Mouse (Mus musculus): ENCODE measurements at regions not wholly inside any gene's neighbourhood (a gene's known extent, or its start where the extent isn't known, plus 50 kb on each side); places are given as distances from the start of the nearest gene placed in this dataset.
"Not testable (repeated sequence)": the region's sequence is repeated elsewhere in the genome, so short reads cannot be mapped to it uniquely, and the experiment has no call there.

- DNase-seq, result no peak
Measured at GRCm38 (mm10) chr3:22815842-22816241, 739.4 kb downstream of the Tbl1xr1 start.

- no peak for DNase-seq
Measured at GRCm38 (mm10) chr3:22826485-22826884, 750.0 kb downstream of the Tbl1xr1 start.

GRCm38 (mm10) chr3:22838986-22839385 lies 762.5 kb downstream of the Tbl1xr1 start:
- no peak for DNase-seq

GRCm38 (mm10) chr3:22850474-22850873 lies 774.0 kb downstream of the Tbl1xr1 start:
- no peak for DNase-seq

DNA sequence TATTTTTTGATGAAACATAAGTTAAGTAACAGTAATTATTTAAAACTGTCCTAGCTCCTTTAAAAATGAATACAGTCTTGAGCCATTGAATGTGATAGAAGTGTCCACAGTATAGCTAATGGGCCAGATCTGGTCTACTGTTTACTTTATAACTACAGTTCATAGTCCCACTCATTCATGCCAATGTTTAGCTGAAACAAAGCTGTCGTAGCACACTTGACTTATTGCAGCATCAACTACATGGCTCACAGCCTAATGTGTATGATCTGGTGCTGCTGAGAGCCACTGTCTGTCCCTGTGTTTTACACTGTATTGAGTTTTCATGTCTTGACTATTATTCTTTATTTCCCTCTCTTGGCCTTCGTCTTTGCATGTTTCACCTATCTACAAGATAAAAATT lies 787.1 kb downstream of the Tbl1xr1 start:
- DNase-seq, result no peak

DNA sequence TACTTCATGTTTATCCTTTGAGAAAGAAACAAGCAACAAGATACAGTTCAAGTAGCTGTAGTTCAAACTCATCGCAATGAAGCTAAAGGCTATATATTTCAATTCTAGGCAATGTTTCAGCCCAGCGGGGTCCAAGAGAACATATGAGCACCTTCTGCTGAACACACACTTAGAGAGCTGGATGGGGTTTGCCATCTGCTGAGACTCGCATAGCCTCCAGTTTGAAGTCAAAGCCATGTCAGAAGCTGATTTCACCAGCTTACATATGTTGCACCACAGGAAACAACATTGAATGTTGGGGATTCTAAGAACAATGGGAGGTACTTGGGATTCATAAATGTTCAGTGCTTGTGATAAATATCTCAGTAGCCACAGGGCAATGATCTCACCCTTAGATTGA lies 801.4 kb downstream of the Tbl1xr1 start:
- no peak for DNase-seq

- DNase-seq, result no peak
Measured at GRCm38 (mm10) chr3:22892735-22893134, 816.3 kb downstream of the Tbl1xr1 start.

GRCm38 (mm10) chr3:22897651-22898050 lies 821.2 kb downstream of the Tbl1xr1 start:
- no peak for DNase-seq

DNA sequence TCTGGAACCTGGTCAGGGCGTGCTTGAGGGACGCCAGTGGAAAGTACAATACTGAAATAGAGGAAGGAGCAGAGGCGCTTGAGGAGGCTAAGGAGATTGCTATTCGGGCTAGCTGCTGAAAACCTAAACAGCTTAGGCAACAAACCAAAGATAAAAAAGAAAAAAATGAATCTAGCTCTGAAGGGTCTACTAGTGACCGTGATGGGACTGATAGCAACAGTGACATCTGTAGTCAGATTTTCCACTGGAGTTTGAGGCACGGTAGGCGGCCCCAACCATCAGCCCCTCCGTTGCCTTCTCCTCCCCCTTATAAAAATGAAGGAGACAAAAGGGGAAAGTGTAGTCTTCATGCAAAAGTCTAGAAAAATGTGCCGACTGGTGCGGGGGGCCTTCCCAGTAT lies 824.5 kb downstream of the Tbl1xr1 start:
- DNase-seq, result no peak

DNA sequence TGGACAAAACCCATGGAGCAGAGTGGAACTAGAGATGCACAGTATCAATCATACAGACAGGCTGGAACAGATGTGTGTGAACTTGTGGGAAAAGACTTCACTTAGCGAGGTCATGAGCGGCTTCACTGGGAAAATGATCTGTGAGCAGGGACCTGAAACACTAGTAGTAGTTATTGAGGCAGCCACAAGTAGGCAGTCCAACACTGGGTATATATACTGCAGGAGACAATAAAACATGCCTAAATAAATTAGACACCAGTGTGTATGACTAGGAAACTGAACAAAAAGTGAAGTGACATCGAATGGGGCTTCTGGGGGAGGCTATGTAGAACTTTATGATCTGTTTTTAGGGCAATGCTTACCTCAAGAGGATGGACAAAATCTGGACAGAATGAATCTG lies 852.5 kb downstream of the Tbl1xr1 start:
- DNase-seq, result no peak

DNA sequence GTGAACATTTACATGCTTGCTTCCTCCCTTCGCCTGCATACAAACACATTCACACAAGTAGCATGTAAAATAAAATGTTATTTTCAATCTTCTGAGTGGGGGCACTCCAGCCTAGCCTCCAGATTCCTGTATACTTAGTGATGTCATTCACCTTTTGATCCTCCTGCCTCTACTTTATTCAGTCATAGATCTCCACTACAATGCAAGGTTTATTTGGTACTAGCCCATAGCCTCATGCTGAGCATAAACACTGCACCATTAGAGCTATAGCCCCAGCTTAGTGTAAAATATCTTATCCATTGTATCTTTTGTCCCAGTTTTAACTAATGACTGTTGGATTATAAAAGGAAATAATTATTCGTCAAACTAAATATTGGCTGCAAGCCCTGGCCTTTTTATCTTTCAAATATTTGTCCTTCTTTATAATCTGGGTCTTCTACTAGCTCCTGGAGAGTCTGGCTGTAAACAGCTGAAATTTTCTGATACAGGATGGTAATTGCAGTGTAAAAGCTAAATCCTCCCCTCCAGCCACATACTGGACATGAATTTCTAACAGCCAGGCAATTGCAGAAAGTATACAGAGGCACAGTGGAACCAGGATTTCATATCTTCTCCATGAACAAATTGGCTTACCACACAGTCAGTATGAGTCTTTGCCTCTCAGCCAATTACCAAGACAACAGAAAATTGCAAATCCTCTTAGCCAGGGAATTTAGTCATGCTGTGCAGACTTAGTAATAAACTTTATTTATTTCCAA lies 853.5 kb downstream of the Tbl1xr1 start:
- no peak for DNase-seq

DNA sequence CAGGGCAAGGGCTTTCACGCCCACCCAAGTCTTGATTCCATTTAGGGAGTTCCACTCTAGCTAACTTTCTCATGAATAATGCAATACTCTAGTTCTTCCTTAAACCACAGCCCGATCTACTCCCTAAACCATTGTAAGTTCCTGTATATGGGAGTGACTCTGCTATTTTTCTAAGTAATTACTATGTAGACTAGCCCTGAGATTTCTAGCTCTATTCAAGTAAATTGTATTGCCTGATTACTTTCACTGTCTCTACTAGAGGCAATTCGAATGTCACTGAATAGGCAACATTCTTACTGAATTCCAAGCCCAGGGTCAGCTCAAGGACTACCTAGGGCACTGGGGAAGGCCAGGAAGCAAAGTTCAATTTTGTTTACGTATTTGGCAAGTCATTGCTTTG lies 869.2 kb downstream of the Tbl1xr1 start:
- not testable (repeated sequence) for DNase-seq

DNA sequence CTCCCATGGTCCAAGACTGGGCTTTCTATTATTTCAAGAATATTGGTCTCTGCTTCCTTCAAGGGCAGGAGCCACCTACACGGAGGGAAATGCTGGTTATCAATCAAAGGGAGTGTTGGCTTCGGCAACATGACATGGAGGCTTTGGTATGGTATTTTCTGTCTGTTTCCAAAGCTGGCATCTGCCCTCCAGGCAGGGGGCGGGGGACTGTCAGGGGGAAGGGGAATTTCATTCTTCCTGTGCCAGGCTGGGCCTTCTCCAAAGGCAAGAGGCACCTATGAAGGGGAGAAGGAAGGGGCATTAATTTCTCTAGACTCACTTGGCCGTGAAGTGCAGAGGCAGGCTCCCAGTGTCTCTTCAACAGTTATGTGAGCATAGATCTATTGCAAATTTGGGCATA lies 870.7 kb downstream of the Tbl1xr1 start:
- DNase-seq, result no peak

DNA sequence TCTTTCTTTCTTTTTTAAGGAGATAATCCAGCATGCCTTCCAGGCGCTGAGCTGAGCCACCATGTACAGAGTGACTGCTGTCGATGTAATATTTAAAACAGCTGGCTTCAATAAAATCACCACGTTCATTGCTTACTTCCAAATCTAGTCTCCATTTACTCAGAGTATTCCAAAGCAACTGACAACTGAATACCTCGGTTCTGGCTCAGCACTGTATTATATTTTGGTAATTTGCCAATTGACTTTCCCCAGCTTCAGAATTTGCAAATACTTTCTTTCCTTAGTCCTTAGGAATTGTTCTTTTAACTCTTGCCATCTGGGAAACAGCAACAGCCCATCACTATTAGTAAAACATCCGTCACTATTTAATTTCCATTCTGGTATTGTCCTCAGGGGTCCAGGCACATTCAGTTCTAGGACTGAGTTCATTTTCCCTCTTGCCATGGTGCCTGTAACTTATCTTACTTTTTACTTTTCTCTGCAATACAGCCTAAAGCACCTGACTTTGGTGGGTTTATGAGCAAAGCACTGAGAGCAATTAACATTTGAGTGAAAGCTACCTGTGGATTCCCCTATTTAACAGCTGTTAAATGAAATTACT lies 871.8 kb downstream of the Tbl1xr1 start:
- DNase-seq, result no peak

GRCm38 (mm10) chr3:22957422-22957821 lies 881.0 kb downstream of the Tbl1xr1 start:
- no peak for DNase-seq

DNA sequence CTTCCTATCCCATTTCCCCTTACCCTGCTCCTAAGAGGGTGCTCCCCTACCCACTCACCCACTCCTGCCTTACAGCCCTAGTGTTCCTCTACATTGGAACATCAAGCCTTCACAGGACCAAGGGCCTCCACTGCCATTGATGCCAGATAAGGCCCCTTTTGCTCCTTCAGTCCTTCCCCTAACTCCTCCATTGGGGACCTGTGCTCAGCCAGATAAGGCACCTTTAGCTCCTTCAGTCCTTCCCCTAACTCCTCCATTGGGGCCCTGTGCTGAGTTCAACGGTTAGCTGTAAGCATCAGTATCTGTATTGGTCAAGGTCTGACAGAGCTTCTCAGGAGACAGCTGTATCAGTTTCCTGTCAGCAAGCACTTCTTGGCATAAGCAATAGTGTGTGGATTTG lies 896.2 kb downstream of the Tbl1xr1 start:
- DNase-seq, result no peak

- DNase-seq, result no peak
Measured at GRCm38 (mm10) chr3:22976801-22977200, 900.3 kb downstream of the Tbl1xr1 start.

GRCm38 (mm10) chr3:22979896-22980890 lies 903.7 kb downstream of the Tbl1xr1 start:
- DNase-seq, result no peak

DNA sequence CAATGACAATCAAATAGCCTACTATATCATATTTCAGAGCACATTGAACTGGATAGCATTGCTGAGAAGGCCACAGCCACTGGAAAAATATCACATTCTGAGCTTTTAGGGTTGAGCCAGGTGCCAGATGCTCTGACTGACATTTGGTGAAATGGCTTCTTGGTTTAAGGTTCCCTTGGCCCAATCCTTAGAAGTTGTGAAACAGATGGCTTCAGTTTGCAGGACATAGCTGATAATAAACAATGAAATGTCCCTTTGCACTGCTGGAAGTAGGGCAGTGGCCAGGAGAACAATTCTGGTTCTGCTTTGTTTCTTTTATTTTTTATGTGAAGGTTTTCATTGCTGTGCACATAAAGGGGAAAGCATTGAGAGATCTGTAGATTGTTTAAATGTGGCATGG lies 906.0 kb downstream of the Tbl1xr1 start:
- no peak for DNase-seq

DNA sequence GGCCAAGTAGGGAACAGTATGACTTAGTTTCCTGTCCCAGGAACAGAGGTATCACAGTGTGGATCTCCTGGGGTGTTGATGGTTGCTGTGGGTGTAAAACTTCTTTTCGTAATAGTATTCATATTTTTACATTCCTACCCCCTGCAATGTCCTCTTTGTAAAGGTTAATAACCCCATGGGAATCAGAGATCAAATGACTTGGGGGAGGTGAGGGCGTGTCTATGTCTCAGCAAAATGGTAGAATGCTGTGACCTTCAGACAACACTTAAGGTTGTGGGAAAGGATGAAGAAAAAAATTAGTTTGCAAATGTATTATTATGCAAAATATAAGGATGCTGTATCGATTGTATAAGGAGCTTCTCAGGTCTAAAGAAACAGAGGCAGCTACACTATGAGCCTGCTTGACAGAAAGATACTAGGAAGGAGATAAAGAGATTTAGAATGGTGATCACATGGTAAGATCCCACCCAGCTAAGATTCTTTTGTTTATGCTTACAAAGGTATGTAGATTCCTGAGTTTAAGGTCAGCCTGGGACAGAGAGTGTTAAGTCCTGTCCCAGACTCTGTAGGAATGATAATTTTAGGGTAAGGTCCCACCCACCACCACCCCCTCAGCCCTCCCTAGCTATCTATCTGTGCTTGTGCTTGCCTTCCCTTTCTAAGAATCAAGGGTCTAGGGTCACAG lies 913.8 kb downstream of the Tbl1xr1 start:
- no peak for DNase-seq

DNA sequence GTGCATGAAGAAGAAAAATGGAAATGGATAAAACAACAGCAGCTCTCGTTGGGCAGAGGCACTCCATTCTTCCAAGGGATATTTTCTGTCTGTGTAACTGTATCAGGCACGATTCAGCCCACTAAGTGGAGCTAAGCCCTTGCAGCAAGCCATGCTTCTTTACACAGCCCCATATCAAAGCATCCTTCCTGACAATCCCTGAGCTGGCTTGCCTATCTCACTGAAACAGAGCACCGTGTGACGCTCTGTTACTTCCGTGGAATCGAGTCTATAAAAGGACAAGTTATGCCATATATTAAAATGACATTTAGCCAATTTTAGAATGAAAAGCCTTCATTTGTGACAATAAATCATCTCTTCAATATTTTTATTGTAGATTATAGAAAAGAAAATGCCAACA lies 918.8 kb downstream of the Tbl1xr1 start:
- no peak for DNase-seq

DNA sequence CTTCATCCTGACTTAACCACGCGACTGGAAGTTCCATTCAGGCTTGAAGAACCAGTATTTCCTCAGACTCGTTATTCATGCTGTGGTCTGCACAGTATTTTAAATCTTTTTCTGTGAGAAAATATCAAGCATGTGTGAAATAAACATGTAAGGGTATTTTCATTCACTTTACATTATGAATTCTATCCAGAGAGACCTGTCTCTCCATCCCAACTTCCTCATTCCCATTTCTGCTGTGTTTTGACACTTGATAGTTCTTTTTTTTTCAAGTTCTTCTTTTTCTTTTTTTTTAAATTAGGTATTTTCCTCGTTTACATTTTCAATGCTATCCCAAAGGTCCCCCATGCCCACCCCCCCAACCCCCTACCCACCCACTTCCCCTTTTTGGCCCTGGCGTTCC lies 919.4 kb downstream of the Tbl1xr1 start:
- DNase-seq, result no peak

GRCm38 (mm10) chr3:23001071-23001470 lies 924.6 kb downstream of the Tbl1xr1 start:
- DNase-seq, result peak; percentile 4 to 7

All from layer of hippocampus, postnatal 36 days (tissue).